In genomic region chr11:20307409-20307808, GRCm38 (mm10) we compare ENCODE assay signal across 15 mouse cellular contexts.
"Had no signal": no experiment of that assay in that cellular context is flagged by ENCODE, and none has a peak within 500 bp of the region (broad histone marks: within the 10 kb centered on the region; RNA-seq: fewer than 3 reads in every experiment).

No protein-coding gene starts in this region.

- H3K4me3 ChIP-seq: limb, embryonic 15.5 days; liver, embryonic 12.5 days; midbrain, embryonic 10.5 days; myocyte; neural tube, embryonic 15.5 days; stomach, embryonic 15.5 days had no signal

- DNase-seq: kidney, adult 11 months; kidney, adult 9 months; kidney, postnatal 36 days; lung, embryonic 14.5 days; lung, postnatal 10 days; lung, postnatal 4 days; midbrain, embryonic 14.5 days; thymus, postnatal 36 days had no signal

- H3K27ac ChIP-seq: kidney, postnatal 0 days; liver, embryonic 12.5 days; midbrain, embryonic 10.5 days; stomach, embryonic 15.5 days had no signal

- ATAC-seq: liver, embryonic 12.5 days had no signal
